Mouse (Mus musculus) ZHBTc4 (cell line): ENCODE results near the gene Prap1.

Source experiments
- DNase-seq: peaks from one replicate; pipeline ENCODE4 v3.0.0-alpha.2; 2011; ENCODE audit warnings: low read depth, low spot score

Prap1 gene

GRCm38 (mm10) chr7:140081408-140082241, 11.6 kb upstream of the Prap1 start:
- DNase-seq, result no peak

DNA sequence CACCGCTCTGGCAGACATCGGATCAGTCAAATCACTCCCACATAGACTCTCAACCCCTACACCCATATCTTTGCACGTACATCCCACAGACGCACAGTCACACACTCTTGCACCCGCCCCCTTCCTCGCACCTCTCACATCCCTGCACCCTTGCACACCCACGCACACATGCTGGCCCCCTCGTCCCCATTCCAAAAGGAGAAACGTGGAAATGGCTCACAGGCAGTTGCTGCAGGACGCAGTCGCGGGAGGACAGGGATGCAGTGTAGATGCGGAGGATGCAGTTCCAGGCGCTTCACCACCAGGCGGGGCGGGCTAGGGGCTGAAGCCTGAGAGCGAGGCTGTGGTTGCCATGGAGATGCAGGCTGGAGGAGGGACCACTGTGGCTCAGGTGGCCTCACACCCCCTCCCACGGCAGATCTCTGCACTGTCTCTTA, 10.9 kb upstream of the Prap1 start, which contains the start of gene Caly:
Gene Caly (minus strand): TSS at position 307 of the 437 bp plus-strand sequence.
- DNase-seq, result peak; percentile 88

GRCm38 (mm10) chr7:140090601-140091000, 2.6 kb upstream of the Prap1 start:
- no peak for DNase-seq

- DNase-seq, result no peak
Measured at GRCm38 (mm10) chr7:140094954-140095353, 1.8 kb downstream of the Prap1 start.

GRCm38 (mm10) chr7:140095556-140095955, 2.4 kb downstream of the Prap1 start:
- DNase-seq, result no peak

- DNase-seq, result no peak
Measured at GRCm38 (mm10) chr7:140096055-140096454, 2.9 kb downstream of the Prap1 start.

DNA sequence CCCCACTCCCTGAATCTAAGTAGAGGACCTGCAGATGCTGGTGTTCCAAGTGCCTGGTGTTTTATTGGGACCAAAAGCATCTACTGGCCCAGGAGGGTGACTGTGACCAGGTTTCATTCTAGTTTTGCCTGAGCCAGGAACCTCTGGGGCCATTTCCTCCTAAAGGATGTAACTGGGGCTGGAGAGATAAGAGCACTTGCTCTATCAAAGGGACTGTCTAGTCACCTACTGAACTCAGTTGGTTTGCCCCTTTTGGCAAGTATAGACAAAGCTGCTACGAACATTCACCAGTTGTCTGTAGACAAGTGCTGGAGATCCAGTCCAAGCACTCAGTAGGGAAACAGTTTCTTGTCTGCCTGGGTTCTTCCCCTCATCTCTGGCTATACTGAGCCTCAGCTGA, 5.3 kb downstream of the Prap1 start:
- no peak for DNase-seq

DNA sequence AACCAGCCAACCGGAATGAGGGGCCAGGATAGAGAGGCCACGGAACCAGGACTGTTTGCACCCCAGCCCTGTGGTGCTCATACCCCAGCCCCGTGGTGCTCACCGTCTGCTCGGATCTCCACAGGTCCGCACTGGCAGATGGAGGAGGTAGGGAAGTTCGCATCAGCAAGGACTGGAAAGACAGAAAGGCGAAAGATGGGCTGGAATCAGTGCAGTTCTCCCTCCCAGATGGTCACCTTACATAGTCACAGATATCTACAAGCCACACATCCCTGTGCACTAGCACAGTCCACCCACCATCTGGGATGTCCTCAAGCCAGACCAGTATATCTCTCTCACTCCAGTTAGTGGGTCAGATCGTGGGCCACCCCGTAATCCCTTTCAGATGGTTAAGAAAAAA, 8.3 kb downstream of the Prap1 start:
- no peak for DNase-seq

GRCm38 (mm10) chr7:140101993-140102860, 9.0 kb downstream of the Prap1 start, which contains the start of gene Fuom:
Gene Fuom, minus strand, starts transcription at chr7:140102441.
- DNase-seq, result peak; percentile 95

GRCm38 (mm10) chr7:140104009-140104408, 10.8 kb downstream of the Prap1 start:
- no peak for DNase-seq

DNA sequence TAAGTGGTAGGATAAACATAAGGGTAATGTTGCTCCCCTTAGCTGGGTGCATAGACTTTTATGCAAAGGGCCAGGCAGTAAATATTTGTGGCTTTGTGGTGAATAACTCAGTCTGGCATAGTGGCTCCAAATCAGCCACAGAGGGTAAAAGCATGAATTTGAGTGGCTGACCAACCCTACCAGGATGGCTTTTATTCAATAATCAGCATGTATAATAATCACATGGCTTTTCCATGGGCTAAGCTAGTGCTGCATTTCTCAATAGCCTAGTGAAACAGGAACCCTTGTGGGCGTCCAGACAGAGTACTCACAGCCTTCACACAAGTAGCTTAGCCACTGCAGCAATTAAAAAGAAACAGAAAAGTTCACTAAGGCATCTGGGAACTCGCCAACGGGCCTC, 18.7 kb downstream of the Prap1 start:
- no peak for DNase-seq

GRCm38 (mm10) chr7:140115583-140116328, 22.6 kb downstream of the Prap1 start, which contains the start of gene Paox:
Gene Paox, plus strand, starts transcription at chr7:140115799.
- DNase-seq, result peak; percentile 84

DNA sequence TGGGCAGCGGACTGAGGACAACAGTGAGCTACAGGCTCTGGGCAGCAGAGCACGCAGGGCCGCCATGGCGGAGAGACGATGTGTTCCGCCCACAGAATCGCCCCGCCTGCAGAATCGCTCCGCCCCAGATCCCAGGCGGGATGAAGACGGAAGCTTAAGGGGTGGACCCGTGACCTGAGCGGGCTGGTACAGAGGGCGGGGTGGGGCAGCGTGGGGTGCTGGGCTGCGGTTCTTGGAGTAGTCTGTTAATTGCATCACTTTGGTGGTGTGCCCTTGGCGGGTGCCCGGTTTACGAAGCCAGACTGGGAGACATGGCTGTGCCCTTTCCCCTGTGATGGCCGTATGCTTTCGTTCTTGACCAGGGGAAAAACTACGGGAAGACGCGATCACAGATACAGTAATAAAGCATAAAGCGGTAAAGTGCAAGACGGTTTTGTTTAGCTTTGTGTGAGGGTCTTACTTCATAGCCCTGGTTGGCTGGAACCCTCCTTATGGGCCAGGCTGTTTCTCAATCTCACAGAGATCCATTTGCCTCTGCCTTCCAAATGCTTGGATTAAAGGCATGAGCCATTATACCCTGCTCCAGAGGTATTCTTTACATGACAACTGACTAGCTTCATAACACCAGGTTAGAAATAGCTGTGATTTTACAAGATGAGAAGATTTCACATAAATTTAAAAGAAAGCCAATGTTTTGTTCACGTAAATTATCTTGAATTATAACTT, 23.3 kb downstream of the Prap1 start, which contains the start of gene Echs1:
Gene Echs1 (minus strand): TSS at position 148 of the 726 bp plus-strand sequence.
- peak; percentile 94 for DNase-seq

GRCm38 (mm10) chr7:140120484-140120883, 27.3 kb downstream of the Prap1 start:
- no peak for DNase-seq

DNA sequence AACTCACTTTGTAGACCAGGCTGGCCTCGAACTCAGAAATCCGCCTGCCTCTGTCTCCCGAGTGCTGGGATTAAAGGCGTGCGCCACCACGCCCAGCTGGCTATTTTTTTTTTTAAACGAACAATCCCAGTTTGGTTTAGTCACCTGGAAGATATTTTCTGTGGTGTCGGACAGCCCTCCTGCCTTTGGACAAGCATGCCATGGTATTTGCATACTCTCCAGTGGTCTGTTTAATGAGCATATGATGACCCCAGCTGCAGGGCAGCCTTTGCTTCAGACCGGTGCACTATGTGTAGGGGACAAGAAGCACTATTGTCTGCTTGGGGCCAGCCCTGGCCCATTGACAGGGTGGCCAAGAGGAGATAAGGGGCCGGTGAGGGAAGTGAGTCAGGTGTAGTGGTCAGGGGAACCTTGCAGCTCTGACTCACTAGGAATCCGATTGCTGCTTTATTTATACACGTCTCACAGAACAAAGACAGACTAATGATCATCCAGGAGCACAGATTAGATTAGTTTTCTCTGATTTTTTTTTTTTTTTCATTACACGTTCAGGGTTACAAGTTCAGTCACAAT, 28.2 kb downstream of the Prap1 start:
- DNase-seq, result no peak

- peak; percentile 72 for DNase-seq
Measured at GRCm38 (mm10) chr7:140122765-140123164, 29.6 kb downstream of the Prap1 start.

DNA sequence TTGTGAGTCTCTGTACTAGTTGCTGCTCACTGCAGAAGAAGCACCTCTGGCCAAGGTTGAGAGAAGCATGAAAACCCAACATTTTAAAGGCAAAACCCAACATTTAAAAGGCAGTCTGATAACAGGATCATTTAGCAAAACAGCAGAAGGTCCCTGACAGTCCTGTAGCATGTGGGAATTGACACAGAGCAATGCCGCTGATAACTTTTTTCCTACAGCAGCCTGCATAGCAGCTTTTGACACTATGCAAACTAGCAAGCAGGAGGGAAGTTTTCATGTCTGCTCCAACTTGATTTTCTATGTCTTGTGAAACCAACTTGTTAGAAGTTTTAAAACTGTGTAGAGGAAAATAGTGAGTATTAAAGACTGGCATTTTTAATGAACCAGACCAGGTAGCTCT, 31.2 kb downstream of the Prap1 start:
- DNase-seq, result no peak

GRCm38 (mm10) chr7:140125278-140126021, 32.3 kb downstream of the Prap1 start:
- DNase-seq, result peak; percentile 97

GRCm38 (mm10) chr7:140126022-140126350, 32.8 kb downstream of the Prap1 start:
- DNase-seq, result no peak

GRCm38 (mm10) chr7:140126934-140127333, 33.7 kb downstream of the Prap1 start:
- DNase-seq, result peak; percentile 32
